Mouse (Mus musculus): Measurements from ENCODE around the gene Filip1l.

The Filip1l gene

GRCm38 (mm10) chr16:57528457-57528856 lies 175.6 kb downstream of the Filip1l start:
- no peak for DNase-seq (ENCODE audit: low spot score in 2 of 2)

GRCm38 (mm10) chr16:57530547-57530946 lies 177.7 kb downstream of the Filip1l start:
- no peak for DNase-seq (ENCODE audit: low spot score in 2 of 2)

GRCm38 (mm10) chr16:57532081-57532493 lies 179.2 kb downstream of the Filip1l start:
- no peak for DNase-seq (ENCODE audit: low spot score in 2 of 2)

- no peak for DNase-seq (ENCODE audit: low spot score in 2 of 2)
Observed at GRCm38 (mm10) chr16:57534365-57534764, 181.5 kb downstream of the Filip1l start.

- no peak for DNase-seq (ENCODE audit: low spot score in 2 of 2)
Observed at GRCm38 (mm10) chr16:57534811-57535210, 181.9 kb downstream of the Filip1l start.

- DNase-seq (ENCODE audit: low spot score in 2 of 2) = no peak
Observed at GRCm38 (mm10) chr16:57536511-57536910, 183.6 kb downstream of the Filip1l start.

- no peak for DNase-seq (ENCODE audit: low spot score in 2 of 2)
Observed at GRCm38 (mm10) chr16:57543243-57543642, 190.3 kb downstream of the Filip1l start.

- DNase-seq (ENCODE audit: low spot score in 2 of 2) = no peak
Observed at GRCm38 (mm10) chr16:57544441-57544840, 191.5 kb downstream of the Filip1l start.

- DNase-seq (ENCODE audit: low spot score in 2 of 2) = no peak
Observed at GRCm38 (mm10) chr16:57546355-57546754, 193.5 kb downstream of the Filip1l start.

GRCm38 (mm10) chr16:57548608-57549007 lies 195.7 kb downstream of the Filip1l start:
- DNase-seq (ENCODE audit: low spot score in 2 of 2) = no peak

GRCm38 (mm10) chr16:57549061-57550037 lies 196.5 kb downstream of the Filip1l start:
- peak; percentile 21 to 26 for DNase-seq (ENCODE audit: low spot score in 2 of 2)

- no peak for DNase-seq (ENCODE audit: low spot score in 2 of 2)
Observed at GRCm38 (mm10) chr16:57550088-57550487, 197.2 kb downstream of the Filip1l start.

GRCm38 (mm10) chr16:57550817-57551216 lies 197.9 kb downstream of the Filip1l start:
- DNase-seq (ENCODE audit: low spot score in 2 of 2) = no peak

- DNase-seq (ENCODE audit: low spot score in 2 of 2) = no peak
Observed at GRCm38 (mm10) chr16:57551617-57552016, 198.7 kb downstream of the Filip1l start.

- no peak for DNase-seq (ENCODE audit: low spot score in 2 of 2)
Observed at GRCm38 (mm10) chr16:57552709-57553108, 199.8 kb downstream of the Filip1l start.

- DNase-seq (ENCODE audit: low spot score in 2 of 2) = no peak
Observed at GRCm38 (mm10) chr16:57553235-57553634, 200.3 kb downstream of the Filip1l start.

GRCm38 (mm10) chr16:57554886-57555400 lies 202.1 kb downstream of the Filip1l start:
- DNase-seq (ENCODE audit: low spot score in 2 of 2) = no peak

GRCm38 (mm10) chr16:57555667-57556066 lies 202.8 kb downstream of the Filip1l start:
- no peak for DNase-seq (ENCODE audit: low spot score in 2 of 2)

- no peak for DNase-seq (ENCODE audit: low spot score in 2 of 2)
Observed at GRCm38 (mm10) chr16:57556244-57556643, 203.4 kb downstream of the Filip1l start.

- DNase-seq (ENCODE audit: low spot score in 2 of 2) = no peak
Observed at GRCm38 (mm10) chr16:57558258-57558657, 205.4 kb downstream of the Filip1l start.

- no peak for DNase-seq (ENCODE audit: low spot score in 2 of 2)
Observed at GRCm38 (mm10) chr16:57560185-57560584, 207.3 kb downstream of the Filip1l start.

- no peak for DNase-seq (ENCODE audit: low spot score in 2 of 2)
Observed at GRCm38 (mm10) chr16:57563453-57563852, 210.6 kb downstream of the Filip1l start.

- no peak for DNase-seq (ENCODE audit: low spot score in 2 of 2)
Observed at GRCm38 (mm10) chr16:57564807-57565206, 211.9 kb downstream of the Filip1l start.
